Mouse (Mus musculus) neural tube, embryonic 11.5 days (tissue): ENCODE results near the gene Phldb2. TPM values are rescaled to one million over a fixed set of nuclear protein-coding genes. Genes with fewer than 3 reads are reported as not detected.

Source experiments
- ATAC-seq: fragments of 200-750 bp; cut with Nextera tagmentation; 2 replicates; pipeline ENCODE4 v1.8.0; 2017; ENCODE audit warnings: moderate number of reproducible peaks, mild to moderate bottlenecking, moderate TSS enrichment, moderate library complexity; ENCODE audit not compliant: insufficient read depth, low FRiP score, low TSS enrichment
- DNase-seq: peaks from one replicate; pipeline ENCODE4 v3.0.0-alpha.2; 2015; ENCODE audit warnings: low spot score
- H3K27ac ChIP-seq: fragments of 300-500 bp; sonication (generic); 2 replicates; pipeline ENCODE4 v1.5.1; 2014; ENCODE audit warnings: low read depth, mild to moderate bottlenecking, low read length
- H3K27me3 ChIP-seq: fragments of 300-500 bp; sonication (generic); 2 replicates; pipeline ENCODE4 v1.6.1; 2014; ENCODE audit warnings: mild to moderate bottlenecking, low read length, mixed read lengths; ENCODE audit not compliant: control insufficient read depth, insufficient read depth
- H3K36me3 ChIP-seq: fragments of 300-500 bp; sonication (generic); 2 replicates; pipeline ENCODE4 v1.6.1; 2014; ENCODE audit warnings: mild to moderate bottlenecking, low read length, moderate library complexity, mixed read lengths; ENCODE audit not compliant: control insufficient read depth, insufficient read depth
- H3K4me1 ChIP-seq: fragments of 300-500 bp; sonication (generic); 2 replicates; pipeline ENCODE4 v1.6.1; 2014; ENCODE audit warnings: low read length, mixed read lengths; ENCODE audit not compliant: control insufficient read depth, insufficient read depth
- H3K4me2 ChIP-seq: fragments of 300-500 bp; sonication (generic); 2 replicates; pipeline ENCODE4 v1.6.1; 2014; ENCODE audit warnings: low read depth, mild to moderate bottlenecking, moderate library complexity
- H3K4me3 ChIP-seq: fragments of 300-500 bp; sonication (generic); 2 replicates; pipeline ENCODE4 v1.5.1; 2014; ENCODE audit warnings: low read depth, low read length
- H3K9ac ChIP-seq: fragments of 300-500 bp; sonication (generic); 2 replicates; pipeline ENCODE4 v1.6.1; 2014; ENCODE audit warnings: mild to moderate bottlenecking, low read length
- H3K9me3 ChIP-seq: fragments of 300-500 bp; sonication (generic); 2 replicates; pipeline ENCODE4 v1.6.1; 2016; ENCODE audit warnings: low read length; ENCODE audit not compliant: control insufficient read depth
- WGBS: fragments of 180-500 bp; shearing (Covaris S2); extraction: QIAGEN DNeasy Blood & Tissue Kit; methylation state at CpG from one replicate; pipeline ENCODE4 v1.1.7; 2014; 5-methylcytosine and 5-hydroxymethylcytosine counted together
- polyA plus RNA-seq: library from polyadenylated mRNA; unstranded; fragments of >200 nt; fragmentation: Nextera tagmentation; extraction: Ambion mirVana; gene quantifications from 2 replicates; pipeline ENCODE4 v1.2.1, GENCODE M21; 2014

The Phldb2 gene
- polyA plus RNA-seq, 1 experiment from 2014 or later, result 31.4 TPM

DNA sequence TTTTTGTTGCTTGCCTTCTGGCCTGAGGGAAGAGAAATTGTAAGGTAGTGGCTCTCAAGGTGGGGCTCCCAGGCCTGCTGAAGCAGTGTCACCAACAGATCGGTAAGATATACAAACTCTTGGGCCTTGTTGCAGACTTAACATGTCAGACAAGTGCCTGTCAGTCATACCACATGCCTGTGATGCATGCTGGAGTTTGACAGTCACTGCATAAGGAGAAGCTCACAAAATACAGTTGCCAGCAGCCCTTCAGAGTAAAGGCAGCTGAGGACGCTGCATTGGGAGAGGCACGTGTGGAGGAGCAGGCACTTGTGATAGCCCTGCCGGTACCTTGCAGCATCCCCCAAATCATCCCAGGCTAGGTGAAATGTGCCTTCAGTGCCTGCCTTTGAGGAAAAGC is 235.1 kb downstream of the Phldb2 start:
- Histone ChIP-seq H3K4me3 (no peak overlapping the region), H3K27ac (no peak overlapping the region), H3K36me3 (peaks cover 21% of the 10 kb centered on the region)

DNA sequence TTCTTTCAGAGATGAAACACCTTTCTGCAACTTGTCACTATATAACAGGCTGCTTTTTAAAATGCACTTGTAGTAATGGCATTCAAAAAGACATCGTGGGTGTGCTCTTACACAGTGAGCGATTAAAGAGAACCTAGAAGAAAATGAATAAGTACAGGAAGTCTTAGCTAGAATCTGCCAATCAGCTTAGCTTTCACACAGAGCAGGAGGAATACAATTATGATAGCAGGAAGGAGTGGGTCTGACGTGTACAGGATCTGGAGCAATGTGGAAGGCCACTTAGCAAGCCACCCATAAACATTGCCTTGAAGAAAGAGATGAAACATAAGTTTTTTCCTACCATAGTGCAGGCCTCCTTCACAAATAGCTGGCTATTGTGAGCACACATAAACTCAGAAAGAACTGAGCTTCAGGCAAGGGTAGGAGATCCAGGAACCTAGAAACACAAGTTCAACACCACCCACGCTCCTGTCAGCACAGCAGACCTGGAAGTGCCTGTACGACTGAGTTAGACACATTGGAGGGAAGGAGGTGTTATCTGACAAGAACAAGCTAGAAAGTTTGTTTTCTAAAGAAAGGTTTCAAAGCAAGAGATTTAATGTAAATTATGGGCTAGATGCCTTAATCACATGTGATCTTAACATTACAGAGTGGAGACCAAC is 238.8 kb downstream of the Phldb2 start:
- Histone ChIP-seq H3K4me2 (no peak overlapping the region), H3K36me3 (peaks cover 18% of the 10 kb centered on the region), H3K4me1 (no peaks in the 10 kb centered on the region), H3K9me3 (no peaks in the 10 kb centered on the region), H3K4me3 (no peak overlapping the region), H3K27me3 (no peaks in the 10 kb centered on the region), H3K27ac (no peak overlapping the region), H3K9ac (no peak overlapping the region)
- ATAC-seq (no peak), DNase-seq (no peak)
- 90% methylated on average over 5 of the region's 5 CpGs for WGBS

More for the DNA sequence above, 235.1 kb downstream of the Phldb2 start:
- no peaks in the 10 kb centered on the region; the same call in 1 of the 2 replicates for H3K4me1 ChIP-seq
- no peak for ATAC-seq
- no peak overlapping the region for H3K9ac ChIP-seq
- WGBS, result 92% methylated on average over 4 of the region's 4 CpGs
- DNase-seq, result no peak
- H3K27me3 ChIP-seq, result no peaks in the 10 kb centered on the region
- H3K4me2 ChIP-seq, result no peak overlapping the region
- H3K9me3 ChIP-seq, result no peaks in the 10 kb centered on the region

DNA sequence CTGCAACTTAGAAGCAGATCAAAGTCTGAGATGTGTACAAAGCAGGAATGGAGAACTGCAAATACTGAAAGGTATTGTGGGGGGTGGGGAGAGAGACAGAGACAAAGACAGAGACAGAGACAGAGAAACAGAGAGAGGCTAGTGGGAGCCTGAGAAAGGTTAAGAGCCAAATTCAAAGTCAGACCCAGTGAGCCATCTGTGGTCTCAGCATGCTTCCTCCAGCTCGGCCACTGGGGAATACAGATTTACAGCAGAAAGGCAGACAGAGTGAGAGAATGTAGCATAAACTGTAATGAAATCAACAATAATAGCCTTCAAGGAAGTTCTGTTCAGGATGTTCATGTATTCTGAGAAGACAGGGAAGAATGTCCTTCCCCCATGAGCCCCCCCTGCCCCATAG is 239.5 kb downstream of the Phldb2 start:
- no peak overlapping the region for H3K9ac ChIP-seq
- no peak overlapping the region for H3K4me3 ChIP-seq
- H3K27ac ChIP-seq, result no peak overlapping the region
- DNase-seq (no peak), ATAC-seq (no peak)
- WGBS, result 78% methylated on average over 1 of the region's 1 CpGs
- no peaks in the 10 kb centered on the region for H3K27me3 ChIP-seq
- no peaks in the 10 kb centered on the region for H3K9me3 ChIP-seq
- peaks cover 16% of the 10 kb centered on the region for H3K36me3 ChIP-seq
- H3K4me2 ChIP-seq, result no peak overlapping the region
- H3K4me1 ChIP-seq, result no peaks in the 10 kb centered on the region

DNA sequence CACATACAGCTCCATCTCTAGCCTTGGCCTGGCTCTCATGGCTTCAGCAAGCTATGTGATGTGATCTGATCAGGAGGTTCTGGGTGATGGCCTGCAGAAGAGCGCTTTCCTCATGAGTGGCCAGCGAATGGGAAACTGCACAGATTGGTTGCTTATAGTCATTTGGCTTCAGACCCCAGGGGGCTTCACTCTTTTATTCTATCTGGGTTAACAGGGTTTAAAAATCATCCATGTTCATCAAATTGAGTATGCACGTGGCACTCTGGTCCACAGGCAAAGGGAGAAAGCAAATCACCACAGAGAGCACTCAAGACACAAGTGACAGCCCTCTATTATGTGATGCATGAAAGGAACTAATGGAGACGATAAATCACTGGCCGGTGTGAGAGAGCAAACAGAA is 240.1 kb downstream of the Phldb2 start:
- Histone ChIP-seq H3K4me1 (no peaks in the 10 kb centered on the region), H3K9ac (no peak overlapping the region), H3K27ac (no peak overlapping the region), H3K9me3 (no peaks in the 10 kb centered on the region), H3K36me3 (peaks cover 10% of the 10 kb centered on the region), H3K4me2 (no peak overlapping the region), H3K27me3 (no peaks in the 10 kb centered on the region), H3K4me3 (no peak overlapping the region)
- DNase-seq, result no peak
- ATAC-seq, result peak; percentile 56
- WGBS, result 73% methylated on average over 5 of the region's 5 CpGs

DNA sequence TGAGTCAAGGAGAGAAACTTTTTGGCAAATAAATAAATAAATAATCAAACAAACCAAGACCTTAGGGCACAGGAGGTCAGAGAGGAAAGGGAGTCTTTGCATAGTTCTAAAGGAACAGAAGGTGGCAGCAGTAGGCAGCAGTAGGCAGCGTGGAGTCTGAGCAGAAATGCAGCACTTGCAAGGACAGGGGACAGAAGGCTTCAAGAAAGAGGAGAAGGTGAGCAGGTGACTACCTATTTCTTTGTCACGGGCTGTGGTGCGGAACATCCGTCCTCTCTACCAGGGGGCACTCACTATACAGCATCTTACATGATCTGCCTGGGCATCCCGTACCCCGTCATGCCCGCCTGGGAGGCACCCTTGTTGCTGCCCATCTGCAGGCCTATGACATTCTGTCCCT is 242.1 kb downstream of the Phldb2 start:
- Histone ChIP-seq H3K9me3 (no peaks in the 10 kb centered on the region), H3K27ac (no peak overlapping the region), H3K4me1 (no peaks in the 10 kb centered on the region), H3K27me3 (no peaks in the 10 kb centered on the region), H3K4me3 (no peak overlapping the region), H3K36me3 (peaks cover 2% of the 10 kb centered on the region; the same call in 1 of the 2 replicates), H3K4me2 (no peak overlapping the region), H3K9ac (no peak overlapping the region)
- WGBS, result 75% methylated on average over 7 of the region's 7 CpGs
- DNase-seq (no peak), ATAC-seq (no peak)

GRCm38 (mm10) chr16:45699301-45699700 is 254.1 kb downstream of the Phldb2 start:
- 76% methylated on average over 5 of the region's 5 CpGs for WGBS
- Histone ChIP-seq H3K4me1 (no peaks in the 10 kb centered on the region), H3K4me2 (no peak overlapping the region), H3K27ac (no peak overlapping the region), H3K4me3 (no peak overlapping the region), H3K9ac (no peak overlapping the region), H3K9me3 (no peaks in the 10 kb centered on the region), H3K27me3 (no peaks in the 10 kb centered on the region), H3K36me3 (no peaks in the 10 kb centered on the region)
- ATAC-seq (no peak), DNase-seq (no peak)

- H3K27me3 ChIP-seq, result no peaks in the 10 kb centered on the region
- no peak overlapping the region for H3K4me3 ChIP-seq
- H3K4me2 ChIP-seq, result no peak overlapping the region
- H3K4me1 ChIP-seq, result no peaks in the 10 kb centered on the region
- H3K27ac ChIP-seq, result no peak overlapping the region
- H3K9ac ChIP-seq, result no peak overlapping the region
- no peak for ATAC-seq
- H3K9me3 ChIP-seq, result no peaks in the 10 kb centered on the region
- 69% methylated on average over 6 of the region's 6 CpGs for WGBS
- no peaks in the 10 kb centered on the region for H3K36me3 ChIP-seq
- DNase-seq, result no peak
These were observed 255.4 kb downstream of the Phldb2 start for GRCm38 (mm10) chr16:45697996-45698395.

Other genes starting within 250 kb of the Phldb2 start
- 433 and 470 TPM in 2 replicates for gene Tagln3, start 229.0 kb downstream of the Phldb2 start, polyA plus RNA-seq
- gene Abhd10, start 210.6 kb downstream of the Phldb2 start, polyA plus RNA-seq, result 43.2 and 48.8 TPM in 2 replicates
- 3.9 and 5.1 TPM in 2 replicates for gene Plcxd2, start 56.6 kb upstream of the Phldb2 start, polyA plus RNA-seq
- 0.11 and 0.24 TPM in 2 replicates for gene Cd96, start 166.7 kb upstream of the Phldb2 start, polyA plus RNA-seq
- 1.8 and 3.1 TPM in 2 replicates for gene Gm4737, start 201.5 kb upstream of the Phldb2 start, polyA plus RNA-seq